ENCODE assay signal across 24 mouse cellular contexts in genomic region chr4:139256708-139257107, GRCm38 (mm10). TPM values are rescaled to one million over a fixed set of nuclear protein-coding genes. Genes with fewer than 3 reads are reported as not detected.
DNase-seq lines count a peak whose midpoint lies in the region; ATAC-seq and TF ChIP-seq lines count a peak whose summit lies in the region.
"Had no signal": no experiment of that assay in that cellular context is flagged by ENCODE, and none has a peak within 500 bp of the region (broad histone marks: within the 10 kb centered on the region; RNA-seq: fewer than 3 reads in every experiment).

No protein-coding gene starts in this region.

- H3K9me3 ChIP-seq in embryonic facial prominence, embryonic 10.5 days, result no peaks in the 10 kb centered on the region
- no peaks in the 10 kb centered on the region for H3K9me3 ChIP-seq in embryonic facial prominence, embryonic 14.5 days (ENCODE audit: control insufficient read depth, low read length)
- no peaks in the 10 kb centered on the region for H3K9me3 ChIP-seq in limb, embryonic 14.5 days (ENCODE audit: control insufficient read depth, low read length)
- H3K9me3 ChIP-seq: forebrain, embryonic 15.5 days; heart, embryonic 13.5 days; hindbrain, embryonic 12.5 days; kidney, embryonic 15.5 days; liver, embryonic 12.5 days; midbrain, embryonic 15.5 days had no signal

- no peak overlapping the region for H3K4me2 ChIP-seq in embryonic facial prominence, embryonic 14.5 days (ENCODE audit: low read depth, low read length)
- no peak overlapping the region for H3K4me2 ChIP-seq in limb, embryonic 14.5 days (replicated peaks; ENCODE audit: low read depth, low read length, severe bottlenecking)
- H3K4me2 ChIP-seq: forebrain, embryonic 15.5 days; heart, embryonic 13.5 days; hindbrain, embryonic 12.5 days; kidney, embryonic 15.5 days; liver, embryonic 12.5 days; midbrain, embryonic 15.5 days had no signal

- H3K4me1 ChIP-seq in embryonic facial prominence, embryonic 10.5 days, result peaks cover 89% of the 10 kb centered on the region
- H3K4me1 ChIP-seq in embryonic facial prominence, embryonic 14.5 days (ENCODE audit: control insufficient read depth, insufficient read depth, low read length), result peaks cover 54% of the 10 kb centered on the region
- peaks cover 79% of the 10 kb centered on the region for H3K4me1 ChIP-seq in limb, embryonic 14.5 days (ENCODE audit: control insufficient read depth, insufficient read depth, low read length)

- H3K9ac ChIP-seq in embryonic facial prominence, embryonic 14.5 days (ENCODE audit: low read depth, low read length), result no peak overlapping the region
- H3K9ac ChIP-seq in limb, embryonic 14.5 days (ENCODE audit: low read depth, low read length, severe bottlenecking), result no peak overlapping the region
- H3K9ac ChIP-seq: forebrain, embryonic 15.5 days; heart, embryonic 13.5 days; hindbrain, embryonic 12.5 days; kidney, embryonic 15.5 days; liver, embryonic 12.5 days; midbrain, embryonic 15.5 days had no signal

- no peak for ATAC-seq in embryonic facial prominence, embryonic 14.5 days (ENCODE audit: low read depth)
- ATAC-seq in limb, embryonic 14.5 days (ENCODE audit: low FRiP score, low read depth), result no peak
- ATAC-seq: forebrain, embryonic 15.5 days; liver, embryonic 12.5 days; midbrain, embryonic 15.5 days had no signal

- H3K27ac ChIP-seq in embryonic facial prominence, embryonic 10.5 days (replicated peaks), result peak overlapping the region; percentile 88
- H3K27ac ChIP-seq in embryonic facial prominence, embryonic 14.5 days (replicated peaks; ENCODE audit: low read depth, low read length), result peak overlapping the region; percentile 92; the same call in 1 of the 2 replicates
- peak overlapping the region; percentile 48; the same call in 1 of the 2 replicates for H3K27ac ChIP-seq in limb, embryonic 14.5 days (replicated peaks; ENCODE audit: low read depth, low read length)
- H3K27ac ChIP-seq: forebrain, embryonic 15.5 days; heart, embryonic 13.5 days; hindbrain, embryonic 12.5 days; kidney, embryonic 15.5 days; left cerebral cortex, adult 2 months; liver, embryonic 12.5 days; macrophage; midbrain, embryonic 15.5 days had no signal

- WGBS in embryonic facial prominence, embryonic 10.5 days, result 81% methylated on average over 8 of the region's 8 CpGs
- WGBS in embryonic facial prominence, embryonic 14.5 days, result 39% methylated on average over 8 of the region's 8 CpGs
- 34% methylated on average over 8 of the region's 8 CpGs for whole genome bisulfite sequencing in limb, embryonic 14.5 days

- no peaks in the 10 kb centered on the region for H3K27me3 ChIP-seq in embryonic facial prominence, embryonic 10.5 days (replicated peaks; ENCODE audit: low read depth, poor library complexity, severe bottlenecking)
- no peaks in the 10 kb centered on the region for H3K27me3 ChIP-seq in embryonic facial prominence, embryonic 14.5 days (replicated peaks; ENCODE audit: control insufficient read depth, insufficient read depth, low read length)
- no peaks in the 10 kb centered on the region for H3K27me3 ChIP-seq in limb, embryonic 14.5 days (ENCODE audit: control insufficient read depth, insufficient read depth, low read length)
- H3K27me3 ChIP-seq: forebrain, embryonic 15.5 days; heart, embryonic 13.5 days; hindbrain, embryonic 12.5 days; kidney, embryonic 15.5 days; liver, embryonic 12.5 days; midbrain, embryonic 15.5 days had no signal

- peaks cover 77% of the 10 kb centered on the region for H3K36me3 ChIP-seq in embryonic facial prominence, embryonic 10.5 days (replicated peaks)
- H3K36me3 ChIP-seq in embryonic facial prominence, embryonic 14.5 days (ENCODE audit: control insufficient read depth, insufficient read depth, low read length), result peaks cover 29% of the 10 kb centered on the region
- peaks cover 33% of the 10 kb centered on the region for H3K36me3 ChIP-seq in limb, embryonic 14.5 days (ENCODE audit: control insufficient read depth, insufficient read depth, low read length)

- H3K4me3 ChIP-seq in embryonic facial prominence, embryonic 10.5 days, result no peak overlapping the region
- H3K4me3 ChIP-seq in embryonic facial prominence, embryonic 14.5 days (ENCODE audit: low read depth, low read length), result no peak overlapping the region
- no peak overlapping the region for H3K4me3 ChIP-seq in limb, embryonic 14.5 days (replicated peaks; ENCODE audit: low read length)
- H3K4me3 ChIP-seq: forebrain, embryonic 15.5 days; heart, embryonic 13.5 days; hindbrain, embryonic 12.5 days; kidney, embryonic 15.5 days; left cerebral cortex, adult 2 months; liver, embryonic 12.5 days; midbrain, embryonic 15.5 days had no signal

- DNase-seq in embryonic facial prominence, embryonic 10.5 days (ENCODE audit: low spot score), result no peak
- DNase-seq in embryonic facial prominence, embryonic 14.5 days (ENCODE audit: low spot score), result no peak
- DNase-seq in limb, embryonic 14.5 days (ENCODE audit: low spot score), result no peak
- DNase-seq in lung, postnatal 25 days (ENCODE audit: low spot score), result peak; percentile 68
- DNase-seq in cerebellum, adult 11 months, result no peak
- DNase-seq in heart, adult 8-10 months (ENCODE audit: low spot score), result no peak
- no peak for DNase-seq in right cerebral cortex, postnatal 4 days
- DNase-seq: adrenal gland, postnatal 25 days; cerebellum, adult 9-11 months; gastrocnemius, postnatal 14 days; heart, adult 18-20 months; heart, postnatal 14 days; kidney, adult 11 months; kidney, postnatal 36 days; right cerebral cortex, postnatal 14 days; spleen, adult 18-20 months had no signal

- no peak for TF ChIP-seq POLR2A in limb, embryonic 14.5 days (IDR thresholded peaks at IDR 0.05; ENCODE audit: borderline replicate concordance, extremely low read depth, insufficient read depth, insufficient read length)

RNA-seq across cellular contexts. Expression of gene Pqlc2, which starts 53.8 kb away (rescaled TPM):
- polyA plus RNA-seq in embryonic facial prominence, embryonic 10.5 days (2016; fragmentation: Nextera tagmentation; extraction: Ambion mirVana), result 17.5 and 17.7 TPM in 2 replicates
- 10.9 and 12.3 TPM in 2 replicates for polyA plus RNA-seq in embryonic facial prominence, embryonic 14.5 days (2014; fragmentation: Nextera tagmentation; extraction: Ambion mirVana)
- 20.7 and 30.7 TPM in 2 replicates for polyA plus RNA-seq in limb, embryonic 14.5 days (2012; rRNA removed)
- 12.9 and 15.4 TPM in 2 replicates for polyA plus RNA-seq in limb, embryonic 14.5 days (2014; fragmentation: Nextera tagmentation; extraction: Ambion mirVana)
- total RNA-seq in heart, adult 8-10 months (2022), result 1 to 10 TPM; 5.1 to 6.9 (median 5.5) TPM

RNA-seq across cellular contexts. Expression of gene Akr7a5, which starts 53.8 kb away (rescaled TPM):
- 141 and 158 TPM in 2 replicates for polyA plus RNA-seq in embryonic facial prominence, embryonic 10.5 days (2016; fragmentation: Nextera tagmentation; extraction: Ambion mirVana)
- polyA plus RNA-seq in embryonic facial prominence, embryonic 14.5 days (2014; fragmentation: Nextera tagmentation; extraction: Ambion mirVana), result 68.6 and 78.9 TPM in 2 replicates
- polyA plus RNA-seq in limb, embryonic 14.5 days (2012; rRNA removed), result 28.5 and 38.8 TPM in 2 replicates
- polyA plus RNA-seq in limb, embryonic 14.5 days (2014; fragmentation: Nextera tagmentation; extraction: Ambion mirVana), result 84.8 and 98.0 TPM in 2 replicates
- total RNA-seq in heart, adult 8-10 months (2022), result 10 to 100 TPM; 51.6 to 59.7 (median 56.5) TPM
